8 mouse cellular contexts compared by ENCODE assay signal in genomic region chr12:71137686-71138085, GRCm38 (mm10). TPM values are rescaled to one million over a fixed set of nuclear protein-coding genes. Genes with fewer than 3 reads are reported as not detected.
DNase-seq lines count a peak whose midpoint lies in the region; ATAC-seq and TF ChIP-seq lines count a peak whose summit lies in the region.

No protein-coding gene starts in this region.

- no peak for TF ChIP-seq CTCF in lung, adult 2 months (IDR thresholded peaks at IDR 0.05; ENCODE audit: insufficient read depth, low read length)

- peak overlapping the region; percentile 44 for H3K4me3 ChIP-seq in lung, adult 2 months (replicated peaks; ENCODE audit: extremely low read depth, low read depth, low read length)
- H3K4me3 ChIP-seq in embryonic facial prominence, embryonic 10.5 days: peak overlapping the region; percentile 81
- H3K4me3 ChIP-seq in intestine, embryonic 15.5 days (replicated peaks): peak overlapping the region; percentile 94
- H3K4me3 ChIP-seq in neural tube, embryonic 14.5 days (ENCODE audit: low read depth, low read length): peak overlapping the region; percentile 95

- peak overlapping the region; percentile 92 for H3K27ac ChIP-seq in embryonic facial prominence, embryonic 10.5 days (replicated peaks)
- H3K27ac ChIP-seq in intestine, embryonic 15.5 days: no peak overlapping the region
- H3K27ac ChIP-seq in neural tube, embryonic 14.5 days (ENCODE audit: low read depth, low read length): no peak overlapping the region

- no peaks in the 10 kb centered on the region for H3K27me3 ChIP-seq in embryonic facial prominence, embryonic 10.5 days (replicated peaks; ENCODE audit: low read depth, poor library complexity, severe bottlenecking)
- no peaks in the 10 kb centered on the region for H3K27me3 ChIP-seq in intestine, embryonic 15.5 days (replicated peaks)
- no peaks in the 10 kb centered on the region for H3K27me3 ChIP-seq in neural tube, embryonic 14.5 days (ENCODE audit: control insufficient read depth, insufficient read depth, low read length)

- peaks cover 49% of the 10 kb centered on the region for H3K36me3 ChIP-seq in embryonic facial prominence, embryonic 10.5 days (replicated peaks)
- peaks cover 18% of the 10 kb centered on the region for H3K36me3 ChIP-seq in intestine, embryonic 15.5 days
- peaks cover 3% of the 10 kb centered on the region; the same call in 1 of the 2 replicates for H3K36me3 ChIP-seq in neural tube, embryonic 14.5 days (ENCODE audit: control insufficient read depth, insufficient read depth, low read length)

- H3K9me3 ChIP-seq in embryonic facial prominence, embryonic 10.5 days: no peaks in the 10 kb centered on the region
- no peaks in the 10 kb centered on the region for H3K9me3 ChIP-seq in intestine, embryonic 15.5 days
- H3K9me3 ChIP-seq in neural tube, embryonic 14.5 days (ENCODE audit: control insufficient read depth, low read length): no peaks in the 10 kb centered on the region

- H3K4me1 ChIP-seq in lung, adult 2 months (ENCODE audit: control insufficient read depth, insufficient read depth, low read length): peaks cover 6% of the 10 kb centered on the region; the same call in 1 of the 2 replicates
- peaks cover 28% of the 10 kb centered on the region for H3K4me1 ChIP-seq in embryonic facial prominence, embryonic 10.5 days
- H3K4me1 ChIP-seq in intestine, embryonic 15.5 days (replicated peaks): peaks cover 5% of the 10 kb centered on the region; the same call in 1 of the 2 replicates
- peaks cover 19% of the 10 kb centered on the region for H3K4me1 ChIP-seq in neural tube, embryonic 14.5 days (ENCODE audit: control insufficient read depth, insufficient read depth, low read length)

- no peak for ATAC-seq in intestine, embryonic 15.5 days
- ATAC-seq in neural tube, embryonic 14.5 days (ENCODE audit: low read depth): no peak

- WGBS in lung, adult 2 months: 3% methylated on average over 11 of the region's 11 CpGs
- 12% methylated on average over 11 of the region's 11 CpGs for WGBS in embryonic facial prominence, embryonic 10.5 days
- WGBS in intestine, embryonic 15.5 days: 2% methylated on average over 11 of the region's 11 CpGs
- 8% methylated on average over 11 of the region's 11 CpGs for WGBS in neural tube, embryonic 14.5 days

- H3K4me2 ChIP-seq in intestine, embryonic 15.5 days (replicated peaks): peak overlapping the region; percentile 84
- H3K4me2 ChIP-seq in neural tube, embryonic 14.5 days (ENCODE audit: low read depth, low read length): peak overlapping the region; percentile 84

- H3K9ac ChIP-seq in intestine, embryonic 15.5 days: peak overlapping the region; percentile 56
- peak overlapping the region; percentile 28 for H3K9ac ChIP-seq in neural tube, embryonic 14.5 days (replicated peaks; ENCODE audit: low read depth, low read length)

- TF ChIP-seq POLR2A in lung, adult 2 months (IDR thresholded peaks at IDR 0.05; ENCODE audit: borderline replicate concordance, extremely low read depth, low read depth, low read length): no peak

- no peak for DNase-seq in lung, adult 2 months
- no peak for DNase-seq in lung, adult 18-20 months
- DNase-seq in embryonic facial prominence, embryonic 10.5 days (ENCODE audit: low spot score): no peak
- DNase-seq in urinary bladder, postnatal 14 days (ENCODE audit: low spot score): no peak
- DNase-seq in adrenal gland, postnatal 36 days: no peak
- DNase-seq in kidney, postnatal 36 days: no peak

RNA-seq across cellular contexts. Expression of gene 2700049A03Rik, which starts 1.0 kb away (rescaled TPM):
- polyA plus RNA-seq in lung, adult 2 months (2012; rRNA removed): 1.9 and 2.3 TPM in 2 replicates
- 19.4 and 21.1 TPM in 2 replicates for polyA plus RNA-seq in embryonic facial prominence, embryonic 10.5 days (2016; fragmentation: Nextera tagmentation; extraction: Ambion mirVana)
- polyA plus RNA-seq in intestine, embryonic 15.5 days (2015; fragmentation: Nextera tagmentation; extraction: Ambion mirVana): 10.2 and 12.6 TPM in 2 replicates
- polyA plus RNA-seq in neural tube, embryonic 14.5 days (2014; fragmentation: Nextera tagmentation; extraction: Ambion mirVana): 13.8 and 15.7 TPM in 2 replicates
- 1 to 10 TPM; 9.1 to 9.3 TPM for total RNA-seq in adrenal gland, postnatal 36 days (2021)

RNA-seq across cellular contexts. Expression of gene Timm9, which starts 1.2 kb away (rescaled TPM):
- polyA plus RNA-seq in lung, adult 2 months (2012; rRNA removed): 6.2 and 7.9 TPM in 2 replicates
- 80.5 and 82.4 TPM in 2 replicates for polyA plus RNA-seq in embryonic facial prominence, embryonic 10.5 days (2016; fragmentation: Nextera tagmentation; extraction: Ambion mirVana)
- 108 and 109 TPM in 2 replicates for polyA plus RNA-seq in intestine, embryonic 15.5 days (2015; fragmentation: Nextera tagmentation; extraction: Ambion mirVana)
- 116 and 140 TPM in 2 replicates for polyA plus RNA-seq in neural tube, embryonic 14.5 days (2014; fragmentation: Nextera tagmentation; extraction: Ambion mirVana)
- 10 to 100 TPM; 50.3 to 56.3 TPM for total RNA-seq in adrenal gland, postnatal 36 days (2021)

RNA-seq across cellular contexts. Expression of gene Tomm20l, which starts 26.5 kb away (rescaled TPM):
- not detected in 2 replicates for polyA plus RNA-seq in lung, adult 2 months (2012; rRNA removed)
- 0.40 TPM in 1 of 2 replicates, not detected in the other for polyA plus RNA-seq in embryonic facial prominence, embryonic 10.5 days (2016; fragmentation: Nextera tagmentation; extraction: Ambion mirVana)
- polyA plus RNA-seq in intestine, embryonic 15.5 days (2015; fragmentation: Nextera tagmentation; extraction: Ambion mirVana): not detected in 2 replicates
- not detected in 2 replicates for polyA plus RNA-seq in neural tube, embryonic 14.5 days (2014; fragmentation: Nextera tagmentation; extraction: Ambion mirVana)
- 10 to 100 TPM in 1 of 2 experiments, 1 to 10 TPM in 1; 3.7 to 12.3 TPM for total RNA-seq in adrenal gland, postnatal 36 days (2021)

Comparison
In these comparisons a context has a peak if more than half of its experiments do, and no peak if none do; other contexts are left out.
1. H3K4me3 ChIP-seq: peak in every context shown above with its lines; median percentile 95 in neural tube, embryonic 14.5 days; 94 in intestine, embryonic 15.5 days; 81 in embryonic facial prominence, embryonic 10.5 days; 44 in lung, adult 2 months.